In genomic region chr12:112869783-112870204, GRCm38 (mm10) we compare ENCODE assay signal across 9 mouse cellular contexts. TPM values are rescaled to one million over a fixed set of nuclear protein-coding genes. Genes with fewer than 3 reads are reported as not detected.
A peak's percentile ranks its signal among the peaks of the same experiment; 100 is the strongest.
DNase-seq lines count a peak whose midpoint lies in the region; ATAC-seq and TF ChIP-seq lines count a peak whose summit lies in the region.
"Had no signal": no experiment of that assay in that cellular context is flagged by ENCODE, and none has a peak within 500 bp of the region (broad histone marks: within the 10 kb centered on the region; RNA-seq: fewer than 3 reads in every experiment).

No protein-coding gene starts in this region.

- no peak for TF ChIP-seq POLR2A in MEL (IDR thresholded peaks at IDR 0.05; ENCODE audit: control insufficient read depth in 1 of 2, insufficient read depth in 1 of 2, low read depth in 1 of 2, low read length in 2 of 2, poor library complexity in 1 of 2)

- no peak for DNase-seq in intestine, embryonic 14.5 days (ENCODE audit: low spot score)
- DNase-seq in MEL (ENCODE audit: low read depth, low spot score), result peak; percentile 45
- peak; percentile 64 for DNase-seq in neural tube, embryonic 11.5 days (ENCODE audit: low spot score)
- no peak for DNase-seq in natural killer cell, adult 2 months (ENCODE audit: low spot score in 2 of 2)
- DNase-seq in cerebellum, adult 11 months, result no peak
- DNase-seq in cerebellum, adult 9-10 months, result no peak

- TF ChIP-seq CTCF in MEL (IDR thresholded peaks at IDR 0.05 in 2 of 3, conservative IDR thresholded peaks at IDR 0.05 in 1 of 3; ENCODE audit: control insufficient read depth in 1 of 3, insufficient read depth in 1 of 3, low read depth in 2 of 3, low read length in 3 of 3, poor library complexity in 1 of 3, severe bottlenecking in 1 of 3), result no peak

- no peak for TF ChIP-seq RAD21 in MEL (IDR thresholded peaks at IDR 0.05; ENCODE audit: low read depth, low read length)

- peaks cover 12% of the 10 kb centered on the region for H3K4me1 ChIP-seq in intestine, embryonic 14.5 days (replicated peaks; ENCODE audit: control insufficient read depth, insufficient read depth, low read length)
- H3K4me1 ChIP-seq in intestine, embryonic 15.5 days (replicated peaks), result peaks cover 26% of the 10 kb centered on the region
- peaks cover 9 to 25% of the 10 kb centered on the region in 2 experiments for H3K4me1 ChIP-seq in MEL (ENCODE audit: control insufficient read depth in 1 of 2, insufficient read depth in 2 of 2, low read length in 2 of 2)
- peaks cover 15% of the 10 kb centered on the region for H3K4me1 ChIP-seq in hindbrain, embryonic 12.5 days
- 0 out of 2 replicates have a peak, but pooled peaks cover 4% of the 10 kb centered on the region for H3K4me1 ChIP-seq in neural tube, embryonic 11.5 days (ENCODE audit: control insufficient read depth, insufficient read depth, low read length)

- no peak overlapping the region for H3K9ac ChIP-seq in intestine, embryonic 14.5 days (ENCODE audit: low read length)
- H3K9ac ChIP-seq in intestine, embryonic 15.5 days, result no peak overlapping the region
- no peak overlapping the region for H3K9ac ChIP-seq in MEL (ENCODE audit: control insufficient read depth, low read depth, low read length, poor library complexity, severe bottlenecking)
- no peak overlapping the region for H3K9ac ChIP-seq in hindbrain, embryonic 12.5 days
- 0 out of 2 replicates have a peak overlapping the region, but pooled peaks have one; percentile 0 for H3K9ac ChIP-seq in neural tube, embryonic 11.5 days (ENCODE audit: low read length)

- no peaks in the 10 kb centered on the region for H3K36me3 ChIP-seq in intestine, embryonic 14.5 days (ENCODE audit: control insufficient read depth, insufficient read depth, low read length)
- H3K36me3 ChIP-seq in intestine, embryonic 15.5 days, result no peaks in the 10 kb centered on the region
- H3K36me3 ChIP-seq in MEL (ENCODE audit: control insufficient read depth in 1 of 2, insufficient read depth in 2 of 2, low read length in 2 of 2), result peaks cover 0 to 7% of the 10 kb centered on the region in 2 experiments; a peak in 1 of 4 replicates
- no peaks in the 10 kb centered on the region for H3K36me3 ChIP-seq in hindbrain, embryonic 12.5 days
- no peaks in the 10 kb centered on the region for H3K36me3 ChIP-seq in neural tube, embryonic 11.5 days (ENCODE audit: control insufficient read depth, insufficient read depth, low read length)

- no peak; a peak in 1 of 4 replicates for TF ChIP-seq EP300 in MEL (IDR thresholded peaks at IDR 0.05; ENCODE audit: low read depth in 1 of 2, low read length in 2 of 2)

- no peak for ATAC-seq in intestine, embryonic 14.5 days (replicated peaks; ENCODE audit: low FRiP score, low TSS enrichment, low read depth)
- ATAC-seq in intestine, embryonic 15.5 days, result no peak
- no peak for ATAC-seq in hindbrain, embryonic 12.5 days (ENCODE audit: low FRiP score)
- ATAC-seq in neural tube, embryonic 11.5 days (ENCODE audit: insufficient read depth, low FRiP score, low TSS enrichment), result no peak; the same call in 1 of the 2 replicates

- H3K79me2 ChIP-seq in MEL (ENCODE audit: control insufficient read depth, insufficient read depth, low read length, poor library complexity), result no peaks in the 10 kb centered on the region

- no peak overlapping the region for H3K27ac ChIP-seq in intestine, embryonic 14.5 days (ENCODE audit: low read depth)
- H3K27ac ChIP-seq in intestine, embryonic 15.5 days, result no peak overlapping the region
- H3K27ac ChIP-seq in MEL (ENCODE audit: control insufficient read depth, low read depth, low read length), result no peak overlapping the region
- H3K27ac ChIP-seq in hindbrain, embryonic 12.5 days, result no peak overlapping the region
- no peak overlapping the region for H3K27ac ChIP-seq in neural tube, embryonic 11.5 days (ENCODE audit: low read depth, low read length)

- no peak overlapping the region for H3K4me3 ChIP-seq in intestine, embryonic 14.5 days (ENCODE audit: low read depth, low read length)
- H3K4me3 ChIP-seq in intestine, embryonic 15.5 days (replicated peaks), result no peak overlapping the region
- H3K4me3 ChIP-seq in MEL (ENCODE audit: control insufficient read depth in 1 of 2, insufficient read depth in 1 of 2, low read depth in 2 of 2, low read length in 2 of 2), result no peak overlapping the region
- H3K4me3 ChIP-seq in hindbrain, embryonic 12.5 days, result no peak overlapping the region
- H3K4me3 ChIP-seq in neural tube, embryonic 11.5 days (ENCODE audit: low read depth, low read length), result no peak overlapping the region

- peaks cover 15% of the 10 kb centered on the region for H3K27me3 ChIP-seq in intestine, embryonic 14.5 days (replicated peaks; ENCODE audit: control insufficient read depth, insufficient read depth, low read length)
- H3K27me3 ChIP-seq in intestine, embryonic 15.5 days (replicated peaks), result peaks cover 12% of the 10 kb centered on the region
- H3K27me3 ChIP-seq in MEL (ENCODE audit: control insufficient read depth in 1 of 2, insufficient read depth in 2 of 2, low read length in 2 of 2), result no peaks in the 10 kb centered on the region
- peaks cover 40% of the 10 kb centered on the region for H3K27me3 ChIP-seq in hindbrain, embryonic 12.5 days
- H3K27me3 ChIP-seq in neural tube, embryonic 11.5 days (ENCODE audit: control insufficient read depth, insufficient read depth, low read length), result peaks cover 19% of the 10 kb centered on the region

- H3K4me2 ChIP-seq in intestine, embryonic 14.5 days (ENCODE audit: low read length), result peak overlapping the region; percentile 14; the same call in 1 of the 2 replicates
- H3K4me2 ChIP-seq in intestine, embryonic 15.5 days (replicated peaks), result no peak overlapping the region
- peak overlapping the region; percentile 29; the same call in 1 of the 2 replicates for H3K4me2 ChIP-seq in hindbrain, embryonic 12.5 days (replicated peaks)
- H3K4me2 ChIP-seq in neural tube, embryonic 11.5 days (ENCODE audit: low read depth), result peak overlapping the region; percentile 17; the same call in 1 of the 2 replicates

- no peaks in the 10 kb centered on the region for H3K9me3 ChIP-seq in intestine, embryonic 14.5 days (ENCODE audit: control insufficient read depth, low read length)
- no peaks in the 10 kb centered on the region for H3K9me3 ChIP-seq in intestine, embryonic 15.5 days
- H3K9me3 ChIP-seq in MEL (replicated peaks; ENCODE audit: insufficient read depth, low read length), result no peaks in the 10 kb centered on the region
- no peaks in the 10 kb centered on the region for H3K9me3 ChIP-seq in hindbrain, embryonic 12.5 days (replicated peaks)
- no peaks in the 10 kb centered on the region for H3K9me3 ChIP-seq in neural tube, embryonic 11.5 days (ENCODE audit: control insufficient read depth, low read length)

- 6% methylated on average over 16 of the region's 16 CpGs for WGBS in intestine, embryonic 14.5 days
- WGBS in intestine, embryonic 15.5 days, result 9% methylated on average over 16 of the region's 16 CpGs
- WGBS in hindbrain, embryonic 12.5 days, result 8% methylated on average over 16 of the region's 16 CpGs
- WGBS in neural tube, embryonic 11.5 days, result 8% methylated on average over 16 of the region's 16 CpGs

TF ChIP-seq in MEL, 35 proteins besides CTCF, POLR2A, EP300 and RAD21 (continues in another document):
- peak; percentile 25; the same call in 1 of the 2 replicates for TF ChIP-seq SIN3A (IDR thresholded peaks at IDR 0.05; ENCODE audit: low read length)
- peak; percentile 53 for TF ChIP-seq USF1 (IDR thresholded peaks at IDR 0.05; ENCODE audit: low read depth, low read length)
- no peak for TF ChIP-seq USF2 (IDR thresholded peaks at IDR 0.05; ENCODE audit: borderline replicate concordance in 1 of 2, insufficient read depth in 1 of 2, low read depth in 1 of 2, low read length in 2 of 2)
- no peak for TF ChIP-seq NRF1 (IDR thresholded peaks at IDR 0.05; ENCODE audit: insufficient read depth, low read depth, low read length, poor library complexity, severe bottlenecking)
- no peak for TF ChIP-seq POLR2AphosphoS5 (IDR thresholded peaks at IDR 0.05; ENCODE audit: borderline replicate concordance, low read depth, low read length)
- peak; percentile 54; the same call in 1 of the 2 replicates for TF ChIP-seq MYC (IDR thresholded peaks at IDR 0.05; ENCODE audit: low read depth, low read length)
- peak; percentile 90 for TF ChIP-seq BHLHE40 (IDR thresholded peaks at IDR 0.05; ENCODE audit: borderline replicate concordance, low read depth, low read length)
- no peak for TF ChIP-seq GABPA (IDR thresholded peaks at IDR 0.05; ENCODE audit: low read depth, low read length)
- TF ChIP-seq CHD2 (IDR thresholded peaks at IDR 0.05; ENCODE audit: low read length), result no peak
- TF ChIP-seq ELF1 (IDR thresholded peaks at IDR 0.05; ENCODE audit: low read depth, low read length), result no peak
- TF ChIP-seq MAFK (IDR thresholded peaks at IDR 0.05; ENCODE audit: borderline replicate concordance, low read depth, low read length), result no peak

RNA-seq across cellular contexts. Expression of gene Gpr132, which starts 1.8 kb away (rescaled TPM):
- 0.42 and 0.50 TPM in 2 replicates for polyA plus RNA-seq in intestine, embryonic 14.5 days (2014; fragmentation: Nextera tagmentation; extraction: Ambion mirVana)
- polyA plus RNA-seq in intestine, embryonic 15.5 days (2015; fragmentation: Nextera tagmentation; extraction: Ambion mirVana), result 0.24 and 0.40 TPM in 2 replicates
- total RNA-seq in MEL (2012; rRNA removed), result 6.5 and 6.8 TPM in 2 replicates
- 1 to 10 TPM in 1 of 2 experiments, not detected in 1; 5.4 TPM for polyA plus RNA-seq in MEL (2012; ENCODE audit: insufficient read depth in 1 of 2, insufficient read length in 2 of 2, low read depth in 1 of 2, low replicate concordance in 2 of 2, missing spikeins in 1 of 2)
- not detected in 2 replicates for polyA plus RNA-seq in hindbrain, embryonic 12.5 days (2016; fragmentation: Nextera tagmentation; extraction: Ambion mirVana)
- polyA plus RNA-seq in neural tube, embryonic 11.5 days (2014; fragmentation: Nextera tagmentation; extraction: Ambion mirVana), result not detected in 2 replicates
- total RNA-seq: layer of hippocampus, postnatal 14 days had no signal

RNA-seq across cellular contexts. Expression of gene Cdca4, which starts 40.6 kb away (rescaled TPM):
- 116 and 126 TPM in 2 replicates for polyA plus RNA-seq in intestine, embryonic 14.5 days (2014; fragmentation: Nextera tagmentation; extraction: Ambion mirVana)
- polyA plus RNA-seq in intestine, embryonic 15.5 days (2015; fragmentation: Nextera tagmentation; extraction: Ambion mirVana), result 87.6 and 88.0 TPM in 2 replicates
- total RNA-seq in MEL (2012; rRNA removed), result 245 and 279 TPM in 2 replicates
- 100 to 1,000 TPM in 1 of 2 experiments, not detected in 1; 274 TPM for polyA plus RNA-seq in MEL (2012; ENCODE audit: insufficient read depth in 1 of 2, insufficient read length in 2 of 2, low read depth in 1 of 2, low replicate concordance in 2 of 2, missing spikeins in 1 of 2)
- polyA plus RNA-seq in hindbrain, embryonic 12.5 days (2016; fragmentation: Nextera tagmentation; extraction: Ambion mirVana), result 101 TPM in 2 replicates
- polyA plus RNA-seq in neural tube, embryonic 11.5 days (2014; fragmentation: Nextera tagmentation; extraction: Ambion mirVana), result 165 and 173 TPM in 2 replicates

RNA-seq across cellular contexts. Expression of gene Jag2, which starts 59.8 kb away (rescaled TPM):
- 4.1 and 4.4 TPM in 2 replicates for polyA plus RNA-seq in intestine, embryonic 14.5 days (2014; fragmentation: Nextera tagmentation; extraction: Ambion mirVana)
- 3.7 and 4.1 TPM in 2 replicates for polyA plus RNA-seq in intestine, embryonic 15.5 days (2015; fragmentation: Nextera tagmentation; extraction: Ambion mirVana)
- 0.75 and 1.0 TPM in 2 replicates for total RNA-seq in MEL (2012; rRNA removed)
- 1 to 10 TPM in 1 of 2 experiments, not detected in 1; 3.9 TPM for polyA plus RNA-seq in MEL (2012; ENCODE audit: insufficient read depth in 1 of 2, insufficient read length in 2 of 2, low read depth in 1 of 2, low replicate concordance in 2 of 2, missing spikeins in 1 of 2)
- polyA plus RNA-seq in hindbrain, embryonic 12.5 days (2016; fragmentation: Nextera tagmentation; extraction: Ambion mirVana), result 9.4 and 10.3 TPM in 2 replicates
- 5.4 and 5.9 TPM in 2 replicates for polyA plus RNA-seq in neural tube, embryonic 11.5 days (2014; fragmentation: Nextera tagmentation; extraction: Ambion mirVana)

Comparison
In these comparisons a context has a peak if more than half of its experiments do, and no peak if none do; other contexts are left out.
1. DNase-seq: peak in MEL (single experiment) and neural tube, embryonic 11.5 days (single experiment); none in intestine, embryonic 14.5 days (single experiment), natural killer cell, adult 2 months (0 of 2), cerebellum, adult 11 months (single experiment) and cerebellum, adult 9-10 months (single experiment).